Mouse (Mus musculus): ENCODE measurements around the gene Osbpl3. TPM values are rescaled to one million over a fixed set of nuclear protein-coding genes. Genes with fewer than 3 reads are reported as not detected.

Osbpl3 gene
- polyA plus RNA-seq (2012): 6.9 and 7.8 TPM in 2 replicates

DNA sequence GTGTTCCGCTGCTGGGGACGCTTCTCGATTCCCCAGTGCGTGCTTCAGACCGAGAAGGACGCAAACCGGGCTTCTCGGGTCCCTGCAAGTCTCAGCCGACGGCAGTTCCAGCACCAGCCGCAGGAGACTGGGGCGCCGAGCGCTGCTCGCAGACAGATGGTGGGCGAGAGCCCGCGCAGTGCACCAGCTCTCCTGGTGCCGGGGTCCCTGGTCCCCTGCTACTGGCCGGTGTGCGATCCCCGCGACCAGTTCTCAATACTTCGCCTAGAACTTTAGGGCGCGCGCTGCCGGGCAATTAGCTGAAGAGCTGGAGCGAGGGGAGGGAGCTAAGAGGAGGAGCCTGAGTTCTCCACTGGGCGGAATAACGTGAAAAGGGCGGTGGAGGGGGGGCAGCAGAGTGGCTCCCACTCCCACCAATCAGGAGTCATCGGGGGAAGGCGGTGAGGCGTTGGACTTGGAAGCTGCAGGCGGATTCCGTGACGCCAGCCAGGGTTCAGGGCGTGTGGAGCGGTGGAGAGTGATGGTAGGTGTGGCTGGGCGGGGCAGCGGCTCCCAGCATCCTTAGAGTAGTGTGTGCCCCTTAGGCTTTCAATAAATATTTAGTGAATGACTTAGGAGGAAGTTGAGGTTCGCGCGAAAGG, at the start of gene Osbpl3:
Gene Osbpl3, minus strand, starts transcription at position 373 of the 641 bp plus-strand sequence.

DNA sequence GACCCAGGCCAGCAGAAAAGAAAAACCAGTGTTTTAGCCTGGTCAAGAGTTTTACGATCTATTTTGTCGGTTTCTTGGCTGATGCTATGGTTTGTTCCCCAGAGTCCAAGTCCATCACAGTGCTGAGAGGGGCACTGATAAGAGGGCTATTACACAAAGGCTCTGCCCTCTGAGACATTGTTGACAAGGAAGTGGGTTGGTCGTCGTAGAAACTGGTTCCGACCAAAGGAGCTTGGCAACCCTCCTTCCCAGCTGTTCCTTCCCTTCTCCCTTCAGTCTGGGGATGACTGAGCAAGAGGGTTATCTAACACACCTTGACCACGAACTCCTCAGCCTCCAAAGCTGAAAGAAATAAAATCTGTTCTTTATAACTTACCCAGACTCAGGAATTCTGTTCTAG, 192.3 kb downstream of the Osbpl3 start, which contains the start of gene Gsdme:
Gene Gsdme, minus strand, starts transcription at position 193 of the 400 bp plus-strand sequence.

Other genes starting within 250 kb of the Osbpl3 start
- gene Gsdme, start 192.3 kb downstream of the Osbpl3 start, polyA plus RNA-seq (2012): 3.5 and 5.6 TPM in 2 replicates
- 10.5 and 13.0 TPM in 2 replicates for gene Cycs, start 110.3 kb upstream of the Osbpl3 start, polyA plus RNA-seq (2012)
- 0.32 and 0.43 TPM in 2 replicates for gene 4921507P07Rik, start 140.4 kb upstream of the Osbpl3 start, polyA plus RNA-seq (2012)
- gene Npvf, start 198.2 kb upstream of the Osbpl3 start, polyA plus RNA-seq (2012): not detected in 2 replicates